Mouse (Mus musculus): ENCODE results near the gene Bmp3.

GRCm38 (mm10) chr5:98855741-98856140, 1.5 kb downstream of the Bmp3 start:
- TF ChIP-seq POLR2A (IDR thresholded peaks at IDR 0.05; ENCODE audit: low read depth, low read length) (no peak), CTCF (IDR thresholded peaks at IDR 0.05; ENCODE audit: borderline replicate concordance, insufficient read depth, low read length) (no peak)

Measured in embryonic fibroblast, embryonic 13.5 days (primary cell).